Mouse (Mus musculus) spleen, adult 2 months (tissue): Measurements from ENCODE around the gene Dcst1.

Experiments used
- CTCF ChIP-seq: fragments of 200-500 bp; IDR thresholded peaks from 2 replicates; pipeline ENCODE4 v1.5.1; 2011; ENCODE audit warnings: mild to moderate bottlenecking, inconsistent platforms; ENCODE audit not compliant: insufficient read depth, insufficient read length, insufficient replicate concordance; ENCODE audit errors: extremely low read depth
- POLR2A ChIP-seq: fragments of 200-500 bp; IDR thresholded peaks from 2 replicates; pipeline ENCODE4 v1.6.1; 2011; ENCODE audit warnings: low read depth, low read length, inconsistent platforms

DNA sequence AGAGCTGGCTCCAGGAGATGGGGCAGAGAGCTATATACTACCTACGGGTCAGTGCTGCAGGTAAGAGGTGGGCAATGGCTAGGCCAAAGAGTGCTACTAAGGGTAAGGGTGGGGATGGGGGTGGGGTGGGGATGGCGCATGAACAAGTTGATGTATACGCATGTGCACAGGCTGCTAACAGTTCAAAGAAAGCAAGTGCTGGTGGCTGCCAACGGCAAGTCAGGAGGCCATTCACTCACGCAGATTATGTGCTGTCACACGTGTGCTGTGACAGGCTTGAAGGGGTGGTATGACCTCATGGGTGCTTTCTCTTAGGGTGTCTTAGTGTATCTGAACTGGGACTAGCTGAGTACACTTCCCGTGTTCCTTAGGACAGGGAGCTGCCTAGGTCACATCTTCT, 36.3 kb upstream of the Dcst1 start:
- TF ChIP-seq POLR2A (no peak), CTCF (no peak)
